Mouse (Mus musculus) frontal cortex, postnatal 36 days (tissue): ENCODE measurements at regions not wholly inside any gene's neighbourhood (a gene's known extent, or its start where the extent isn't known, plus 50 kb on each side); places are given as distances from the start of the nearest gene placed in this dataset.
A peak's percentile ranks its signal among the peaks of the same experiment; 100 is the strongest.
"Not testable (repeated sequence)": the region's sequence is repeated elsewhere in the genome, so short reads cannot be mapped to it uniquely, and the experiment has no call there.

Experiments used
- DNase-seq, 2 experiments: peaks; one replicate each; pipeline ENCODE4 v3.0.0; 2022; ENCODE audit warnings: low spot score in 2 of 2

- peak; percentile 2 to 36 for DNase-seq
Observed at GRCm38 (mm10) chrX:79760887-79761286, 89.7 kb upstream of the Mageb16 start.

GRCm38 (mm10) chrX:79758596-79758995 lies 87.4 kb upstream of the Mageb16 start:
- not testable (repeated sequence) for DNase-seq
